Mouse (Mus musculus) spleen, adult 2 months (tissue): Measurements from ENCODE around the gene Plet1.

Experiments used
- CTCF ChIP-seq: fragments of 200-500 bp; IDR thresholded peaks from 2 replicates; pipeline ENCODE4 v1.5.1; 2011; ENCODE audit warnings: mild to moderate bottlenecking, inconsistent platforms; ENCODE audit not compliant: insufficient read depth, insufficient read length, insufficient replicate concordance; ENCODE audit errors: extremely low read depth
- POLR2A ChIP-seq: fragments of 200-500 bp; IDR thresholded peaks from 2 replicates; pipeline ENCODE4 v1.6.1; 2011; ENCODE audit warnings: low read depth, low read length, inconsistent platforms

DNA sequence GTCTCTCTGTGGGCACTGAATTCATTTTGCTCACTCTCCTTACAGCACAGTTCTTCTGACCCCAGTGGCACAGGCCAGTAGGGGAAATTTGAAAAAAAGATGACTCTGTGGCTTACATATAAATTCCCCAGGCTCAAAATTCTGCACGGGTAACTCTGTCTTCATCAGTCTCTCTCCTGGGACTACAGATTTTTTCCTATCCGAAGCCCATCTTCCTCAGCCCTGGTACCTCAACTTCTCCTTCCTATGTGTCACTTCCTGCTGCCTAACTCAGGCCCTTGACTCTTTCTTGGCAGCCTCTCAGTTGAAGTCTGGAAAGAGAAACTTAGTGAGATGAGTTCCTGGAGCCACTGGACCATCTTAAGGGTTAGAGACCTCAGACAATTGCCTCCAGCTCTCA is 59.2 kb downstream of the Plet1 start:
- TF ChIP-seq CTCF (no peak), POLR2A (no peak)
